Mouse (Mus musculus): ENCODE data around the gene Acad10. TPM values are rescaled to one million over a fixed set of nuclear protein-coding genes. Genes with fewer than 3 reads are reported as not detected.
"Not testable (repeated sequence)": the region's sequence is repeated elsewhere in the genome, so short reads cannot be mapped to it uniquely, and the experiment has no call there.

Gene Acad10
- polyA plus RNA-seq, 1 experiment from 2014 or later, result 1.5 TPM

DNA sequence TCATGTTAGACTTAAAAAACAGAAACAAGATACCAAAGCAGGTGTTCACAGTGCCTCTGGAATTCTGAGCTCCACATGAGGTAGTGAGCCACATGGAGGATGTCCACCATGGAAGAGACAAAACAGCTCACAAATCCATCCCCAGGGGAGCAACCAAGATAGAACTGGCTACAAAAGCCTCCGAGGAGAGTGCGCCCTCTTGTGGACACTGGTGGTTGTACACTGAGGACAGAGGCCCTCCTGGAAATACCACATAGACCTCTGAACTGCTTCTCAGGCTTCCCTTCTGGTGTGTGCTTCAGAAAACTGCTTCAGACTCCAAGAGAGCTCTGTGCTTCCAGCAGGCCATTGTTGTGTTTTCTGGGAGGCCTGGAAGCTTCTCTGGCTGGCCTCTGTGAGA is 54.2 kb downstream of the Acad10 start:
- no peak for ATAC-seq
- Histone ChIP-seq H3K4me1 (replicated peaks; ENCODE audit: control insufficient read depth, insufficient read depth, low read length) (no peaks in the 10 kb centered on the region), H3K4me2 (ENCODE audit: low read length) (no peak overlapping the region), H3K27ac (ENCODE audit: low read length) (no peak overlapping the region), H3K9ac (replicated peaks; ENCODE audit: low read depth, low read length) (no peak overlapping the region), H3K9me3 (ENCODE audit: control insufficient read depth, low read length) (no peaks in the 10 kb centered on the region), H3K27me3 (replicated peaks; ENCODE audit: control insufficient read depth, insufficient read depth, low read length) (no peaks in the 10 kb centered on the region), H3K36me3 (ENCODE audit: control insufficient read depth, insufficient read depth) (no peaks in the 10 kb centered on the region), H3K4me3 (replicated peaks; ENCODE audit: low read length) (no peak overlapping the region)
- WGBS, result 2% methylated on average over 2 of the region's 2 CpGs

DNA sequence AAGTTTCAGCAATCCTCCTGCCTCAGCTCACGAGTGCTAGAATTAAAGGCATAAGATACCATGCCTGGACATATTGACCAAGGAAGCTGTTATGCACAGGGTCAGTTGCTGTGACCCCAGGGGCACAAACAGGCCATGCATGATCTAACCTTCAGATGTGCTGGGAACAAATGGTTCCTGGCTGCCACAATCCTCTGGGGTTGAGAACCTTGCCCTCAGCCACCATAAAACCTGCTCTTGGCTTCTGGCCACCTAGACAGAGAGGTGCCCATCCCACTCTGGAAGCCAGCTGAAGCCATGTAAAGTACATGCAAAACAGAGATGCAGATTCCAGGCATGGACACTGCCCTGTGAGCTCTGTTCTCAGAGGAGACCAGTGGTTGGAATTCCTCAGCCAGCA is 56.5 kb downstream of the Acad10 start:
- H3K9ac ChIP-seq (replicated peaks; ENCODE audit: low read depth, low read length); H3K4me3 ChIP-seq (replicated peaks; ENCODE audit: low read length); ATAC-seq; H3K27me3 ChIP-seq (replicated peaks; ENCODE audit: control insufficient read depth, insufficient read depth, low read length); H3K4me1 ChIP-seq (replicated peaks; ENCODE audit: control insufficient read depth, insufficient read depth, low read length); H3K36me3 ChIP-seq (ENCODE audit: control insufficient read depth, insufficient read depth); H3K9me3 ChIP-seq (ENCODE audit: control insufficient read depth, low read length); H3K27ac ChIP-seq (ENCODE audit: low read length); H3K4me2 ChIP-seq (ENCODE audit: low read length): not testable (repeated sequence)
- 86% methylated on average over 1 of the region's 1 CpGs for WGBS

DNA sequence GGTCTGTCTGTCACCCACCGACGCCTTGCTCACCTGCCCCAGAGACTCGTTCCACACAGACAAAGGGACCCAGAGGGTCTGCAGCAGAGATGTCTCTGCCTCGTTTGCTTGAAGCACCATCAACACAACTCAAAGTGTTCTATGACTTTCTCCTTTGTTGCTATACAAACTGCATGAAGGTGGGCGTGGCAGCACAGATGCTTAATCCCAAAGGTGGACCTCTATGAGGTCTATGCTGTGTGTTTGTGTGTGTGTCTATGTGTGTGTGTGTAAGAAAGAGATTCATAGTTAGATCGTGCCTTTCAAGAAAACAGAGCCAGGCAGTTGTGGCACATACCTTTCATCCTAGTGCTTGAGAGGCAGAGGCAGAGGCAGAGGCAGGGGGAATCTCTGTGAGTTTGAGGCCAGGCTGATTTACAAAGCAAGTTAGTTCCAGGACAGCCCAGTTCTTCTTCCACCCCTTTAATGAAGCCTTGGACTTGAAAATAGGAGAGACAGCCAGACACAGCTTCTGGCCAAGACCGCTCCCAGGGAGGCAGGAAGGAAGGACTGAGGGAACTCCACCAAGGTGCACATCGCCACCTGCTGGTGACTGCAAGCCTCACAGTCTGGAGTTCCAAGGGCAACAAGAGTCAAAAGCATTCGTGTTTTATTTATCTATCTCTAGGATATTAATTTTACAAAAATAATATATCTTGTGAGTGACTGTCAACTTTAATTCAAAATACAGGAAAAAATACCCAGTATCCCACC is 58.6 kb downstream of the Acad10 start:
- no peaks in the 10 kb centered on the region for H3K9me3 ChIP-seq (ENCODE audit: control insufficient read depth, low read length)
- H3K9ac ChIP-seq (replicated peaks; ENCODE audit: low read depth, low read length), result no peak overlapping the region
- 32% methylated on average over 9 of the region's 9 CpGs for WGBS
- no peak overlapping the region for H3K27ac ChIP-seq (ENCODE audit: low read length)
- no peaks in the 10 kb centered on the region for H3K36me3 ChIP-seq (ENCODE audit: control insufficient read depth, insufficient read depth)
- H3K4me2 ChIP-seq (ENCODE audit: low read length), result no peak overlapping the region
- H3K4me1 ChIP-seq (replicated peaks; ENCODE audit: control insufficient read depth, insufficient read depth, low read length), result no peaks in the 10 kb centered on the region
- no peak overlapping the region for H3K4me3 ChIP-seq (replicated peaks; ENCODE audit: low read length)
- peak; percentile 66; the same call in 1 of the 2 replicates for ATAC-seq
- H3K27me3 ChIP-seq (replicated peaks; ENCODE audit: control insufficient read depth, insufficient read depth, low read length), result no peaks in the 10 kb centered on the region

DNA sequence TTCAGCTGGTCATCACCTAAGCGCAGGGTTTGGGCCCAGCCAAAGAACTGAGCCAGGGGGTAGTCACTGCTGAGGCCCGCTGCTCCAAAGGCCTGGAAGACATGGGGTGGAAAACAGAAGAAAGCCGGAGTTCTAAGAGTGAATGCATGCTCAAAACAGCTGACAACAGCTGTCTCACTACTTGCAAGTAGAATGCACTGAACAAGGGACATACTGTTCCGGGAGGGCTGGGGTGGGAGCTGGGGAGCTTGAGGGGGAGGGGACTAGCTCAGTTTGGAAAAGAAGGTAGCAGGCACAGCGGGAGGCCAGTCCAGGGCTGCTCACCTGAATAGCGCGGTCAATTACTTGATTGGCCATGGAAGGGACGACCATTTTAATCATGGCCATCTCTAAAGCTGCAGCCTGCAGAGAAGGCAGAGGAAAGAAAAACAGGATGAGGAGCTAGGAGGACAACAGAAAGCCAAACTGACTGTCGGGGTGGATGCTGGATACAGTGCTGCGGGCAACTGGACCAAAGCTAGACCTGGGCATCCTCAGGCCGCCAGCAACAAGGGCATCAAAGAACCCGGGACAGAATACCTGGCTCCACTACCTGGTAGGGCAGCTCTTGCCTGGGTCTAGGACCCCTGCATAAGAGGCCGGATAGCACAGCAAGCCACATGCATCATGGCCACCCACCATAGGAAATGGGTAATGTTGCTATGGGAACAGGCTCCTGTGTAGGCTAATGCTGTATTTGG is 61.3 kb downstream of the Acad10 start:
- WGBS, result 57% methylated on average over 13 of the region's 13 CpGs
- no peak for ATAC-seq
- H3K4me3 ChIP-seq (replicated peaks; ENCODE audit: low read length), result no peak overlapping the region
- no peak overlapping the region for H3K4me2 ChIP-seq (ENCODE audit: low read length)
- no peaks in the 10 kb centered on the region for H3K27me3 ChIP-seq (replicated peaks; ENCODE audit: control insufficient read depth, insufficient read depth, low read length)
- peaks cover 3% of the 10 kb centered on the region for H3K4me1 ChIP-seq (replicated peaks; ENCODE audit: control insufficient read depth, insufficient read depth, low read length)
- no peaks in the 10 kb centered on the region for H3K9me3 ChIP-seq (ENCODE audit: control insufficient read depth, low read length)
- H3K9ac ChIP-seq (replicated peaks; ENCODE audit: low read depth, low read length), result no peak overlapping the region
- no peaks in the 10 kb centered on the region for H3K36me3 ChIP-seq (ENCODE audit: control insufficient read depth, insufficient read depth)
- no peak overlapping the region for H3K27ac ChIP-seq (ENCODE audit: low read length)

DNA sequence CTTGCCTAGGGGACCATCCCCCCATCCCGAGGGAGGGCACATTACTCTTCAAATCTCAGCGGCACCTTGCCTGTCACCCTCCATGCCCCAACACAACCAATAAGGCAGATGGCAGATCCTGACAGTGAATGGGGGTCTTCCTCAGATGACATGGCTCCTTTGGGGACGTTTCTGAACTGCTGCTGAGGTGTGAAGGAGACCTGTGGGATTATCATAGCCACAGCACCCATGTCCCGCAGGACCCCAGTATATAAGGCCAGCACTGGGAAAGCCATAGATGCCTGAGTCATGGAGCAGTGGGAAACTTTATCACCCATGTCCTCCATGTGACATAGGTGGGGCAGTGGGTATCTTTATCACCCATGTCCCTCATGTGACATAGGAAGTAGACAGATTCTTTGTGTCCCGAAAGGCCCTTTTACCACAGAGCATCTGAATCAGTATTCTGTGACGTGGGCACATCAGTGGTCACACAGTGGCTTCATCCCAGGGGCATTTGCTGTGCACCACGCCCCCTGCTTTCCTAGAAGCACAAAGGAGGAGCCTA is 62.2 kb downstream of the Acad10 start:
- Histone ChIP-seq H3K4me3 (replicated peaks; ENCODE audit: low read length) (no peak overlapping the region), H3K9me3 (ENCODE audit: control insufficient read depth, low read length) (no peaks in the 10 kb centered on the region), H3K4me2 (ENCODE audit: low read length) (no peak overlapping the region), H3K36me3 (ENCODE audit: control insufficient read depth, insufficient read depth) (no peaks in the 10 kb centered on the region), H3K9ac (replicated peaks; ENCODE audit: low read depth, low read length) (no peak overlapping the region), H3K27ac (ENCODE audit: low read length) (no peak overlapping the region), H3K27me3 (replicated peaks; ENCODE audit: control insufficient read depth, insufficient read depth, low read length) (no peaks in the 10 kb centered on the region), H3K4me1 (replicated peaks; ENCODE audit: control insufficient read depth, insufficient read depth, low read length) (peaks cover 9% of the 10 kb centered on the region)
- ATAC-seq, result no peak
- WGBS, result 82% methylated on average over 7 of the region's 7 CpGs

DNA sequence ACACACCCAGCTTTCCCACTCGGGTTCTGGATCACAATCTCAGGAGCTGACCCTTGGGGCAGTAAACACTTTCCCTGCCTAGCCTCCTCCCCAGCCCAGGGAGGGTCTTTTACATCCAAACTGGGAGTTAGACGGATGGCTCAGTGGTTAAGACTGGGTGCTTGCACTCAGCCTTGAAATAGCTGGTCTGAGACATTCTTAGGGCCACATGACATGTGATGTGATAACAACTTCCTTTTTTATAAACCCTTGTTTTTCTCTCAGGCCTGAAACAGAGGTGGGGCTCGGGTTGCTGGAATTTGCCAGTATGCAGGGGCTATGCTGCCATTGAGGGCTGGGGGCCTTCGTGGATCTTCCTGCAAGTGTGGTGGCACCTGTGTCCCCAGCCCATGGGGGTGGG is 63.0 kb downstream of the Acad10 start:
- ATAC-seq, result no peak
- Histone ChIP-seq H3K27ac (ENCODE audit: low read length) (no peak overlapping the region), H3K9me3 (ENCODE audit: control insufficient read depth, low read length) (no peaks in the 10 kb centered on the region), H3K4me1 (replicated peaks; ENCODE audit: control insufficient read depth, insufficient read depth, low read length) (peaks cover 15% of the 10 kb centered on the region), H3K36me3 (ENCODE audit: control insufficient read depth, insufficient read depth) (no peaks in the 10 kb centered on the region), H3K9ac (replicated peaks; ENCODE audit: low read depth, low read length) (no peak overlapping the region), H3K27me3 (replicated peaks; ENCODE audit: control insufficient read depth, insufficient read depth, low read length) (no peaks in the 10 kb centered on the region), H3K4me2 (ENCODE audit: low read length) (no peak overlapping the region), H3K4me3 (replicated peaks; ENCODE audit: low read length) (no peak overlapping the region)
- WGBS, result 80% methylated on average over 4 of the region's 4 CpGs

DNA sequence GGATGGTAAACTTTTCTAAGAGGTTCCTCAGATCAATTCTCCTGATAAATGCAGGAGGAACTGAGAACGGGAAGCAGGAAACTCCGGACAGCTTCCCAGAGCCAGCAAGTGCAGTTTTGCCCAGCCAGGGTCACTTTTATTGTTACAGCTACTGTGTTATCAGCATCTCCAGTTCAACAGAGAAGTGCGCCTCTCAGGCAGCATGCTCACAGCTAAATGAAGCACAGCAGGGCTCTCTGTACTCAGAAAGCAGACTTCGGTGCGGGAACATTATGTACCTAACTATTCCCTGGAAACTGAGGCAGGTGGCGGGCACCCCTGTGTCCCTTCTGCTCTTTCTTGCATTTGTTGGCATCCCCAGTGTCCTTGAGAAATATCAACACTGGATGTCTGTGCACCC is 64.1 kb downstream of the Acad10 start:
- H3K4me1 ChIP-seq (replicated peaks; ENCODE audit: control insufficient read depth, insufficient read depth, low read length), result peaks cover 16% of the 10 kb centered on the region
- ATAC-seq, result no peak

DNA sequence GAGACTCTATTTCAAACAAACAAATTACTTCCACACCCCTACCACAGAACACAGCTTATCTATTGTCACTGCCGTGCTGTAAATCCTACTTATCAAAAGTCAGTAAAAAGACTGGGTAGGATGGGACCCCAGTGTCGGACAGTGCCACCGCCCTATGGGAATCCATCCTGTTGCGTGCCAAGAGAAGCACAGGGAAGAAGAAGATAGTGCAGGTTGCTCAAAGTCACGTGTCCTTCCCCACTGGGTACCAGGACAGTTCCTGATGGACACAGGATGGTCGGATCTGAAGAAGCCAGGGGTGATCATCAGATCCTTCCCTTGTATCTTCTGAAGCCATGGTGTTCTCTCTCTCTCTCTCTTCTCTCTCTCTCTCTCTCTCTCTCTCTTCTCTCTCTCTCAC is 64.6 kb downstream of the Acad10 start:
- Histone ChIP-seq H3K9ac (replicated peaks; ENCODE audit: low read depth, low read length) (no peak overlapping the region), H3K27ac (ENCODE audit: low read length) (no peak overlapping the region), H3K4me1 (replicated peaks; ENCODE audit: control insufficient read depth, insufficient read depth, low read length) (peaks cover 16% of the 10 kb centered on the region), H3K27me3 (replicated peaks; ENCODE audit: control insufficient read depth, insufficient read depth, low read length) (no peaks in the 10 kb centered on the region), H3K36me3 (ENCODE audit: control insufficient read depth, insufficient read depth) (no peaks in the 10 kb centered on the region), H3K4me2 (ENCODE audit: low read length) (no peak overlapping the region), H3K4me3 (replicated peaks; ENCODE audit: low read length) (no peak overlapping the region), H3K9me3 (ENCODE audit: control insufficient read depth, low read length) (no peaks in the 10 kb centered on the region)
- WGBS, result 83% methylated on average over 6 of the region's 6 CpGs
- no peak for ATAC-seq

More for the DNA sequence above, 64.1 kb downstream of the Acad10 start:
- no peaks in the 10 kb centered on the region for H3K36me3 ChIP-seq (ENCODE audit: control insufficient read depth, insufficient read depth)
- no peaks in the 10 kb centered on the region for H3K27me3 ChIP-seq (replicated peaks; ENCODE audit: control insufficient read depth, insufficient read depth, low read length)
- H3K9ac ChIP-seq (replicated peaks; ENCODE audit: low read depth, low read length), result no peak overlapping the region
- no peaks in the 10 kb centered on the region for H3K9me3 ChIP-seq (ENCODE audit: control insufficient read depth, low read length)
- WGBS, result 82% methylated on average over 6 of the region's 6 CpGs
- no peak overlapping the region for H3K27ac ChIP-seq (ENCODE audit: low read length)
- no peak overlapping the region for H3K4me3 ChIP-seq (replicated peaks; ENCODE audit: low read length)
- no peak overlapping the region for H3K4me2 ChIP-seq (ENCODE audit: low read length)

DNA sequence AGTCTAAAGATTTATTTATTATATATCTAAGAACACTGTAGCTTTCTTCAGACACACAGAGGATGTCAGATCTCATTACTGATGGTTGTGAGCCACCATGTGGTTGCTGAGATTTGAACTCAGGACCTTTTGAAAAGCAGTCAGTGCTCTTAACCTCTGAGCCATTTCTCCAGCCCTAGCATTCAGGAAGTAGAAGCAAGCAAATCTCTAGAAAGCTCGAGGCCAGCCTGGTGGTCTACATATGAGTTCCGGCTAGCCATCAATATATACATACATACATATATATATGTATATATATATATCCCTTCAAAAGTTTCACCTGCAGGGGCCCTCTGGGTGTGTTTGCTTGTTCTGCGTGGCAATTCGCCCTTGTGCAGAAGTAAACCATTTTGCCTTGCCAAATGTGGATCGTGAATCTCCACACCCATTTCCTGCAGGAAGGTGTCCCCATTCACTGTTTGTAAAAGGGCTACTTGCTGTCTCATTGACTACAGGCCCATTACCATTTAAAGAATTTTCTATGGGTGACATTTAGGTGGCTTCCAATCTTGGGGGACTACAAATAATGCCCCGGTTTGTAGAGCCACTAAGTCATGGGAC is 65.5 kb downstream of the Acad10 start:
- Histone ChIP-seq H3K4me1 (replicated peaks; ENCODE audit: control insufficient read depth, insufficient read depth, low read length) (peaks cover 16% of the 10 kb centered on the region), H3K27ac (ENCODE audit: low read length) (no peak overlapping the region), H3K36me3 (ENCODE audit: control insufficient read depth, insufficient read depth) (no peaks in the 10 kb centered on the region), H3K4me3 (replicated peaks; ENCODE audit: low read length) (no peak overlapping the region), H3K4me2 (ENCODE audit: low read length) (no peak overlapping the region; the same call in 1 of the 2 replicates), H3K9me3 (ENCODE audit: control insufficient read depth, low read length) (no peaks in the 10 kb centered on the region), H3K9ac (replicated peaks; ENCODE audit: low read depth, low read length) (no peak overlapping the region), H3K27me3 (replicated peaks; ENCODE audit: control insufficient read depth, insufficient read depth, low read length) (no peaks in the 10 kb centered on the region)
- WGBS, result 84% methylated on average over 6 of the region's 6 CpGs
- ATAC-seq, result no peak
